Mouse (Mus musculus): ENCODE data around the gene Ulk3. TPM values are rescaled to one million over a fixed set of nuclear protein-coding genes. Genes with fewer than 3 reads are reported as not detected.

The Ulk3 gene
- polyA plus RNA-seq, 1 experiment from 2014 or later = 8.1 TPM

GRCm38 (mm10) chr9:57617556-57618169 is 28.4 kb downstream of the Ulk3 start:
- no peaks in the 10 kb centered on the region for H3K36me3 ChIP-seq (ENCODE audit: control insufficient read depth, insufficient read depth, low read length)
- no peaks in the 10 kb centered on the region; the same call in 1 of the 2 replicates for H3K4me1 ChIP-seq (ENCODE audit: control insufficient read depth, insufficient read depth, low read length)
- no peak overlapping the region for H3K4me3 ChIP-seq (ENCODE audit: low read depth, low read length)
- no peak overlapping the region for H3K9ac ChIP-seq (ENCODE audit: low read length)
- no peaks in the 10 kb centered on the region for H3K9me3 ChIP-seq (ENCODE audit: control insufficient read depth, low read length)
- no peak for ATAC-seq (ENCODE audit: low FRiP score)
- H3K27me3 ChIP-seq (ENCODE audit: control insufficient read depth, insufficient read depth, low read length) = no peaks in the 10 kb centered on the region
- no peak overlapping the region for H3K27ac ChIP-seq (ENCODE audit: low read depth, low read length)
- no peak overlapping the region for H3K4me2 ChIP-seq
- DNase-seq (ENCODE audit: low spot score, missing footprints) = no peak
- 78% methylated on average over 8 of the region's 8 CpGs for WGBS

GRCm38 (mm10) chr9:57618854-57619253 is 29.6 kb downstream of the Ulk3 start:
- H3K27ac ChIP-seq (ENCODE audit: low read depth, low read length) = no peak overlapping the region
- no peaks in the 10 kb centered on the region for H3K27me3 ChIP-seq (ENCODE audit: control insufficient read depth, insufficient read depth, low read length)
- ATAC-seq (ENCODE audit: low FRiP score) (no peak), DNase-seq (ENCODE audit: low spot score, missing footprints) (no peak)
- WGBS = 82% methylated on average over 8 of the region's 8 CpGs
- H3K9me3 ChIP-seq (ENCODE audit: control insufficient read depth, low read length) = no peaks in the 10 kb centered on the region
- H3K4me3 ChIP-seq (ENCODE audit: low read depth, low read length) = no peak overlapping the region
- no peak overlapping the region for H3K9ac ChIP-seq (ENCODE audit: low read length)
- no peaks in the 10 kb centered on the region; the same call in 1 of the 2 replicates for H3K4me1 ChIP-seq (ENCODE audit: control insufficient read depth, insufficient read depth, low read length)
- H3K4me2 ChIP-seq = no peak overlapping the region
- H3K36me3 ChIP-seq (ENCODE audit: control insufficient read depth, insufficient read depth, low read length) = no peaks in the 10 kb centered on the region

- no peak within 1 kb of the TSS for H3K27ac ChIP-seq (ENCODE audit: low read depth, low read length)
- 91% methylated on average over 5 of the region's 5 CpGs for WGBS
These were observed 31.4 kb downstream of the Ulk3 start, which contains the start of gene Lman1l for GRCm38 (mm10) chr9:57620674-57621073. Gene Lman1l (minus strand): TSS chr9:57620774.

GRCm38 (mm10) chr9:57624295-57624694 is 35.0 kb downstream of the Ulk3 start:
- ATAC-seq (ENCODE audit: low FRiP score) (no peak), DNase-seq (ENCODE audit: low spot score, missing footprints) (no peak)
- no peak overlapping the region for H3K9ac ChIP-seq (ENCODE audit: low read length)
- no peaks in the 10 kb centered on the region for H3K27me3 ChIP-seq (ENCODE audit: control insufficient read depth, insufficient read depth, low read length)
- no peak overlapping the region for H3K27ac ChIP-seq (ENCODE audit: low read depth, low read length)
- no peaks in the 10 kb centered on the region for H3K9me3 ChIP-seq (ENCODE audit: control insufficient read depth, low read length)
- peaks cover 23% of the 10 kb centered on the region for H3K36me3 ChIP-seq (ENCODE audit: control insufficient read depth, insufficient read depth, low read length)
- 92% methylated on average over 7 of the region's 7 CpGs for WGBS
- H3K4me3 ChIP-seq (ENCODE audit: low read depth, low read length) = no peak overlapping the region
- H3K4me1 ChIP-seq (ENCODE audit: control insufficient read depth, insufficient read depth, low read length) = no peaks in the 10 kb centered on the region; the same call in 1 of the 2 replicates
- no peak overlapping the region for H3K4me2 ChIP-seq

More at GRCm38 (mm10) chr9:57620674-57621073, 31.4 kb downstream of the Ulk3 start, which contains the start of gene Lman1l:
- no peak for DNase-seq (ENCODE audit: low spot score, missing footprints)
- Histone ChIP-seq H3K4me3 (ENCODE audit: low read depth, low read length) (no peak within 1 kb of the TSS), H3K9ac (ENCODE audit: low read length) (no peak within 1 kb of the TSS; the same call in 1 of the 2 replicates), H3K4me1 (ENCODE audit: control insufficient read depth, insufficient read depth, low read length) (no peaks in the 10 kb centered on the region), H3K4me2 (no peak within 1 kb of the TSS), H3K36me3 (ENCODE audit: control insufficient read depth, insufficient read depth, low read length) (peaks cover 4% of the 10 kb centered on the region), H3K9me3 (ENCODE audit: control insufficient read depth, low read length) (no peaks in the 10 kb centered on the region), H3K27me3 (ENCODE audit: control insufficient read depth, insufficient read depth, low read length) (no peaks in the 10 kb centered on the region)
- ATAC-seq (ENCODE audit: low FRiP score) = no peak

- Histone ChIP-seq H3K27me3 (ENCODE audit: control insufficient read depth, insufficient read depth, low read length) (no peaks in the 10 kb centered on the region), H3K9me3 (ENCODE audit: control insufficient read depth, low read length) (no peaks in the 10 kb centered on the region), H3K9ac (ENCODE audit: low read length) (no peak overlapping the region), H3K4me1 (ENCODE audit: control insufficient read depth, insufficient read depth, low read length) (no peaks in the 10 kb centered on the region; the same call in 1 of the 2 replicates), H3K4me3 (ENCODE audit: low read depth, low read length) (no peak overlapping the region), H3K4me2 (no peak overlapping the region), H3K27ac (ENCODE audit: low read depth, low read length) (no peak overlapping the region), H3K36me3 (ENCODE audit: control insufficient read depth, insufficient read depth, low read length) (peaks cover 31% of the 10 kb centered on the region)
- DNase-seq (ENCODE audit: low spot score, missing footprints) (no peak), ATAC-seq (ENCODE audit: low FRiP score) (no peak)
- 82% methylated on average over 15 of the region's 15 CpGs for WGBS
These were observed 36.6 kb downstream of the Ulk3 start for GRCm38 (mm10) chr9:57625674-57626500.

- Histone ChIP-seq H3K4me3 (ENCODE audit: low read depth, low read length) (no peak overlapping the region), H3K27me3 (ENCODE audit: control insufficient read depth, insufficient read depth, low read length) (no peaks in the 10 kb centered on the region), H3K4me2 (no peak overlapping the region), H3K9me3 (ENCODE audit: control insufficient read depth, low read length) (no peaks in the 10 kb centered on the region), H3K27ac (ENCODE audit: low read depth, low read length) (no peak overlapping the region), H3K4me1 (ENCODE audit: control insufficient read depth, insufficient read depth, low read length) (no peaks in the 10 kb centered on the region; the same call in 1 of the 2 replicates), H3K36me3 (ENCODE audit: control insufficient read depth, insufficient read depth, low read length) (peaks cover 33% of the 10 kb centered on the region), H3K9ac (ENCODE audit: low read length) (no peak overlapping the region)
- no peak for DNase-seq (ENCODE audit: low spot score, missing footprints)
- 92% methylated on average over 17 of the region's 17 CpGs for WGBS
- no peak for ATAC-seq (ENCODE audit: low FRiP score)
These were observed 37.9 kb downstream of the Ulk3 start for GRCm38 (mm10) chr9:57627191-57627590.

GRCm38 (mm10) chr9:57627892-57628291 is 38.6 kb downstream of the Ulk3 start:
- no peak overlapping the region for H3K27ac ChIP-seq (ENCODE audit: low read depth, low read length)
- H3K9me3 ChIP-seq (ENCODE audit: control insufficient read depth, low read length) = no peaks in the 10 kb centered on the region
- ATAC-seq (ENCODE audit: low FRiP score) (no peak), DNase-seq (ENCODE audit: low spot score, missing footprints) (no peak)
- H3K4me1 ChIP-seq (ENCODE audit: control insufficient read depth, insufficient read depth, low read length) = no peaks in the 10 kb centered on the region; the same call in 1 of the 2 replicates
- H3K9ac ChIP-seq (ENCODE audit: low read length) = no peak overlapping the region
- no peaks in the 10 kb centered on the region for H3K27me3 ChIP-seq (ENCODE audit: control insufficient read depth, insufficient read depth, low read length)
- no peak overlapping the region for H3K4me2 ChIP-seq
- WGBS = 89% methylated on average over 11 of the region's 11 CpGs
- H3K4me3 ChIP-seq (ENCODE audit: low read depth, low read length) = no peak overlapping the region
- H3K36me3 ChIP-seq (ENCODE audit: control insufficient read depth, insufficient read depth, low read length) = peaks cover 33% of the 10 kb centered on the region

GRCm38 (mm10) chr9:57628717-57629116 is 39.5 kb downstream of the Ulk3 start:
- Histone ChIP-seq H3K9me3 (ENCODE audit: control insufficient read depth, low read length) (no peaks in the 10 kb centered on the region), H3K27ac (ENCODE audit: low read depth, low read length) (no peak overlapping the region), H3K4me2 (no peak overlapping the region), H3K9ac (ENCODE audit: low read length) (no peak overlapping the region), H3K4me3 (ENCODE audit: low read depth, low read length) (no peak overlapping the region), H3K4me1 (ENCODE audit: control insufficient read depth, insufficient read depth, low read length) (no peaks in the 10 kb centered on the region; the same call in 1 of the 2 replicates), H3K27me3 (ENCODE audit: control insufficient read depth, insufficient read depth, low read length) (no peaks in the 10 kb centered on the region), H3K36me3 (ENCODE audit: control insufficient read depth, insufficient read depth, low read length) (peaks cover 33% of the 10 kb centered on the region)
- ATAC-seq (ENCODE audit: low FRiP score) (no peak), DNase-seq (ENCODE audit: low spot score, missing footprints) (no peak)
- 92% methylated on average over 12 of the region's 12 CpGs for WGBS
